Comparison of ENCODE assay signal across 8 mouse cellular contexts in the genomic region with DNA sequence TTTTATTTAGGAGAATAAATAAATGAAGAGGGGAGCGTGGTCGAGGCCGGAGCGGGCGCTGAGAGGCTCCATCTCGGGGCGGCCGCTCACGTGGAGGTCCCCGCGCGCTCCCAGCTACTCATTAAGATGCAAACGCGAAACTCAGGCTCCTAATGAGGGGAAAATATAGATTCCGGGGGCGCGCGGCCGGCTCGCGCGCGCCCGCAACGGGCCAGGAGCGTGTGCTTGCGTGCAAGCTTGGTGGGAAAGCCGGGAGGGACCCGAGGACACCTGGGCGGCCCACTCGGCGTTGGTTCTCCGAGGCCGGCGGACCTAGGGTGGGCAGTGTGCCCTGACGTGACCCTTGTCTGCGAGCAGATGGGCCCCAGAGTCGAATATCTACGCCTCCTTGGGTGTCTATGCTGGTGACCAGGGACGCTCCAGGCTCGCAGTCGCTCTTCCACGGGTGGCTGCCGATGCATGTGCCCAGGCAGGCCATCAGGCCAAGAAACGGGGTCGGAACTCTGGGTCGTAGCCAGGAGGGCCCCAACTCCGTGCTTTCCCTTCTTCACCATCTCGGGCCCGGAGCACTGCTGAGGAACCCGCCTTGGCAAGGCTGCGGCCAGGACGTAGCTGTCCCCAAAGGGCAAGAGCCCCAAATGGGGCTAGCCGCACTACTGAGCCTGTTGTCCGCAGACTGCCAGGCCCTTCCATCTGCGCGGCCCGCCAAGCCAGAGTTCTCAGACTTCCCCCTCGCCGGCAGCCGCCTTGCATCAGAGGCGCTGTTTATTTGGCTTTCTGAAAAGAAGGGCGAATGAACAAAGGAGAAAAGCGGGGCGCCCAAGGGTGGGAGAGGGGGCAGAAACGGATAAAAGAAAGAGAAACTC. TPM values are rescaled to one million over a fixed set of nuclear protein-coding genes. Genes with fewer than 3 reads are reported as not detected.
DNase-seq lines count a peak whose midpoint lies in the region; ATAC-seq lines count a peak whose summit lies in the region.

No protein-coding gene starts in this region.

- 0 out of 2 replicates have a peak, but pooled peaks have one; percentile 3 for ATAC-seq in common myeloid progenitor, adult 5-6 weeks (replicated peaks; ENCODE audit: low read depth, poor library complexity, severe bottlenecking)
- peak; percentile 8; the same call in 1 of the 2 replicates for ATAC-seq in megakaryocyte-erythroid progenitor cell, adult 5-6 weeks (replicated peaks; ENCODE audit: low FRiP score, low TSS enrichment, poor library complexity, severe bottlenecking)
- ATAC-seq in inflammation-experienced regulatory T-cells, adult 6 months = no peak

- DNase-seq in adrenal gland, adult 18-20 months (ENCODE audit: low spot score in 2 of 2) = peak; percentile 66 to 69
- peak; percentile 64 for DNase-seq in gastrocnemius, postnatal 10 days
- peak; percentile 77 for DNase-seq in induced T-regulatory cell, adult 2 months (ENCODE audit: low read depth)
- DNase-seq in left cerebral cortex, postnatal 36 days (ENCODE audit: low spot score in 2 of 2) = peak; percentile 64 to 65
- DNase-seq in right cerebral cortex, postnatal 4 days = peak; percentile 66

- intact Hi-C loops in left cerebral cortex, postnatal 36 days (cut with DNase I) = loop anchor here (1.0 to 10.0 kb wide), 9 partner anchors 93 to 526 kb away; no protein-coding TSS in a partner anchor

RNA-seq across cellular contexts. Expression of a gene that starts 1.0 kb away (rescaled TPM):
- total RNA-seq in adrenal gland, adult 18-20 months (2021) = 100 to 1,000 TPM; 104 to 148 TPM
- total RNA-seq in common myeloid progenitor, adult 5-6 weeks (2017) = 42.9 and 67.2 TPM in 2 replicates
- total RNA-seq in gastrocnemius, postnatal 10 days (2021) = 10 to 100 TPM; 20.5 to 25.6 TPM
- 10 to 100 TPM; 57.6 to 67.1 TPM for total RNA-seq in left cerebral cortex, postnatal 36 days (2021)
- total RNA-seq in megakaryocyte-erythroid progenitor cell, adult 5-6 weeks (2014; fragmentation: Nextera tagmentation) = 53.3 and 57.0 TPM in 2 replicates
- total RNA-seq in megakaryocyte-erythroid progenitor cell, adult 5-6 weeks (2017) = 19.1 and 26.7 TPM in 2 replicates
- polyA plus RNA-seq in inflammation-experienced regulatory T-cells, adult 6 months (2017; shearing (Covaris generic)) = 10 to 100 TPM; 24.8 to 36.7 (median 29.8) TPM
